Mouse (Mus musculus): ENCODE data around the gene Cntn4. TPM values are rescaled to one million over a fixed set of nuclear protein-coding genes. Genes with fewer than 3 reads are reported as not detected.
A peak's percentile ranks its signal among the peaks of the same experiment; 100 is the strongest.

The Cntn4 gene
- total RNA-seq, 2 experiments from 2014 or later, result 63.9 to 69.4 TPM

GRCm38 (mm10) chr6:105835099-105835498 is 157.6 kb downstream of the Cntn4 start:
- Histone ChIP-seq H3K4me3 (no peak overlapping the region), H3K27ac (no peak overlapping the region)
- TF ChIP-seq CTCF (IDR thresholded peaks at IDR 0.05), result no peak
- intact Hi-C loops (cut with DNase I), result no loop called here
- DNase-seq (ENCODE audit: extremely low spot score in 1 of 2, low spot score in 2 of 2), result no peak

- peak in 1 of 2 experiments; percentile 19 for DNase-seq (ENCODE audit: extremely low spot score in 1 of 2, low spot score in 2 of 2)
- Histone ChIP-seq H3K4me3 (no peak overlapping the region), H3K27ac (peak overlapping the region; percentile 40; the same call in 1 of the 2 replicates)
- no peak for TF ChIP-seq CTCF (IDR thresholded peaks at IDR 0.05)
- intact Hi-C loops (cut with DNase I), result no loop called here
Observed at GRCm38 (mm10) chr6:105847296-105847695, 169.8 kb downstream of the Cntn4 start.

- Histone ChIP-seq H3K4me3 (no peak overlapping the region), H3K27ac (no peak overlapping the region)
- intact Hi-C loops (cut with DNase I), result no loop called here
- no peak for DNase-seq (ENCODE audit: extremely low spot score in 1 of 2, low spot score in 2 of 2)
- TF ChIP-seq CTCF (IDR thresholded peaks at IDR 0.05), result no peak
Observed at GRCm38 (mm10) chr6:105892838-105893237, 215.4 kb downstream of the Cntn4 start.

- intact Hi-C loops (cut with DNase I), result no loop called here
- no peak overlapping the region for H3K4me3 ChIP-seq
- DNase-seq (ENCODE audit: extremely low spot score in 1 of 2, low spot score in 2 of 2), result no peak
- H3K27ac ChIP-seq, result 0 out of 2 replicates have a peak overlapping the region, but pooled peaks have one; percentile 7
- no peak for TF ChIP-seq CTCF (IDR thresholded peaks at IDR 0.05)
Observed at GRCm38 (mm10) chr6:105938485-105938884, 261.0 kb downstream of the Cntn4 start.

GRCm38 (mm10) chr6:105939303-105939702 is 261.8 kb downstream of the Cntn4 start:
- H3K27ac ChIP-seq, result peak overlapping the region; percentile 64; the same call in 1 of the 2 replicates
- intact Hi-C loops (cut with DNase I), result no loop called here
- no peak for TF ChIP-seq CTCF (IDR thresholded peaks at IDR 0.05)

GRCm38 (mm10) chr6:105940591-105940990 is 263.1 kb downstream of the Cntn4 start:
- no peak; the same call in 1 of the 2 replicates for TF ChIP-seq CTCF (IDR thresholded peaks at IDR 0.05)
- Histone ChIP-seq H3K27ac (peak overlapping the region; percentile 64; the same call in 1 of the 2 replicates), H3K4me3 (no peak overlapping the region)
- DNase-seq (ENCODE audit: extremely low spot score in 1 of 2, low spot score in 2 of 2), result no peak
- intact Hi-C loops (cut with DNase I), result no loop called here

More at GRCm38 (mm10) chr6:105939303-105939702, 261.8 kb downstream of the Cntn4 start:
- no peak for DNase-seq (ENCODE audit: extremely low spot score in 1 of 2, low spot score in 2 of 2)
- no peak overlapping the region for H3K4me3 ChIP-seq

GRCm38 (mm10) chr6:105991492-105991891 is 314.0 kb downstream of the Cntn4 start:
- no peak for TF ChIP-seq CTCF (IDR thresholded peaks at IDR 0.05)
- no peak overlapping the region for H3K4me3 ChIP-seq
- DNase-seq (ENCODE audit: extremely low spot score in 1 of 2, low spot score in 2 of 2), result no peak
- intact Hi-C loops (cut with DNase I), result no loop called here
- H3K27ac ChIP-seq, result no peak overlapping the region

GRCm38 (mm10) chr6:106013018-106013417 is 335.6 kb downstream of the Cntn4 start:
- Histone ChIP-seq H3K4me3 (no peak overlapping the region), H3K27ac (no peak overlapping the region)
- no peak for TF ChIP-seq CTCF (IDR thresholded peaks at IDR 0.05)
- DNase-seq (ENCODE audit: extremely low spot score in 1 of 2, low spot score in 2 of 2), result no peak
- intact Hi-C loops (cut with DNase I), result no loop called here

- TF ChIP-seq CTCF (IDR thresholded peaks at IDR 0.05), result no peak
- no peak overlapping the region for H3K27ac ChIP-seq
- no peak overlapping the region for H3K4me3 ChIP-seq
- intact Hi-C loops (cut with DNase I), result no loop called here
- DNase-seq (ENCODE audit: extremely low spot score in 1 of 2, low spot score in 2 of 2), result no peak
Observed at GRCm38 (mm10) chr6:106015126-106015525, 337.7 kb downstream of the Cntn4 start.

- no peak for TF ChIP-seq CTCF (IDR thresholded peaks at IDR 0.05)
- H3K4me3 ChIP-seq, result no peak overlapping the region
Observed at GRCm38 (mm10) chr6:106048878-106049277, 371.4 kb downstream of the Cntn4 start.

GRCm38 (mm10) chr6:106056123-106056522 is 378.7 kb downstream of the Cntn4 start:
- intact Hi-C loops (cut with DNase I), result no loop called here
- H3K4me3 ChIP-seq, result no peak overlapping the region
- H3K27ac ChIP-seq, result no peak overlapping the region
- DNase-seq (ENCODE audit: extremely low spot score in 1 of 2, low spot score in 2 of 2), result peak in 1 of 2 experiments; percentile 19
- TF ChIP-seq CTCF (IDR thresholded peaks at IDR 0.05), result no peak

More at GRCm38 (mm10) chr6:106048878-106049277, 371.4 kb downstream of the Cntn4 start:
- no peak overlapping the region for H3K27ac ChIP-seq
- intact Hi-C loops (cut with DNase I), result loop anchor here (10.0 kb wide), 1 partner anchor 1114 kb away; no protein-coding TSS in a partner anchor
- DNase-seq (ENCODE audit: extremely low spot score in 1 of 2, low spot score in 2 of 2), result no peak

- no peak overlapping the region for H3K27ac ChIP-seq
Observed at GRCm38 (mm10) chr6:106078071-106078603, 400.7 kb downstream of the Cntn4 start.

GRCm38 (mm10) chr6:106078629-106079028 is 401.2 kb downstream of the Cntn4 start:
- no peak overlapping the region for H3K27ac ChIP-seq
- no peak for DNase-seq (ENCODE audit: extremely low spot score in 1 of 2, low spot score in 2 of 2)
- intact Hi-C loops (cut with DNase I), result no loop called here
- no peak for TF ChIP-seq CTCF (IDR thresholded peaks at IDR 0.05)
- no peak overlapping the region for H3K4me3 ChIP-seq

More at GRCm38 (mm10) chr6:106078071-106078603, 400.7 kb downstream of the Cntn4 start:
- no peak for DNase-seq (ENCODE audit: extremely low spot score in 1 of 2, low spot score in 2 of 2)
- no peak overlapping the region for H3K4me3 ChIP-seq
- intact Hi-C loops (cut with DNase I), result no loop called here
- TF ChIP-seq CTCF (IDR thresholded peaks at IDR 0.05), result no peak

Data from left cerebral cortex, adult 2 months (tissue).